Mouse (Mus musculus) small intestine, adult 2 months (tissue): ENCODE measurements around the gene Cep170b.
A peak's percentile ranks its signal among the peaks of the same experiment; 100 is the strongest.

Experiments
- CTCF ChIP-seq: fragments of 200-500 bp; IDR thresholded peaks from 2 replicates; pipeline ENCODE4 v1.5.1; 2012; ENCODE audit warnings: low read depth, mild to moderate bottlenecking, control low read depth, inconsistent platforms, low read length, moderate library complexity, mixed read lengths; ENCODE audit not compliant: insufficient replicate concordance, insufficient read length; ENCODE audit errors: extremely low read depth
- POLR2A ChIP-seq: fragments of 200-500 bp; IDR thresholded peaks from 2 replicates; pipeline ENCODE4 v1.6.1; 2012; ENCODE audit warnings: low read depth, mild to moderate bottlenecking, control low read depth, inconsistent platforms, low read length, moderate library complexity

GRCm38 (mm10) chr12:112724077-112724805 is 4.0 kb downstream of the Cep170b start:
- TF ChIP-seq POLR2A (no peak), CTCF (peak; percentile 98; the same call in 1 of the 2 replicates)
